Mouse (Mus musculus): ENCODE results near the gene Defb42. TPM values are rescaled to one million over a fixed set of nuclear protein-coding genes. Genes with fewer than 3 reads are reported as not detected.

Defb42 gene
- polyA plus RNA-seq, 1 experiment from 2014 or later = 1.1 TPM

- H3K27me3 ChIP-seq (ENCODE audit: insufficient read depth, low read length) = no peaks in the 10 kb centered on the region
- H3K9ac ChIP-seq (replicated peaks; ENCODE audit: low read length) = no peak overlapping the region
- H3K4me3 ChIP-seq (ENCODE audit: low read length) = no peak overlapping the region
- no peak overlapping the region for H3K4me2 ChIP-seq (replicated peaks; ENCODE audit: low read depth, low read length)
- peak; percentile 85 for ATAC-seq (ENCODE audit: low FRiP score, low TSS enrichment)
- no peaks in the 10 kb centered on the region for H3K4me1 ChIP-seq (ENCODE audit: insufficient read depth, low read length)
- no peaks in the 10 kb centered on the region for H3K36me3 ChIP-seq (ENCODE audit: insufficient read depth, low read length)
- H3K9me3 ChIP-seq (ENCODE audit: low read length) = no peaks in the 10 kb centered on the region
- H3K27ac ChIP-seq (ENCODE audit: low read length) = no peak overlapping the region
- 31% methylated on average over 6 of the region's 6 CpGs for WGBS
These were observed 7.9 kb downstream of the Defb42 start for GRCm38 (mm10) chr14:63054729-63055128.

- no peaks in the 10 kb centered on the region for H3K4me1 ChIP-seq (ENCODE audit: insufficient read depth, low read length)
- no peak overlapping the region for H3K27ac ChIP-seq (ENCODE audit: low read length)
- no peak overlapping the region for H3K4me3 ChIP-seq (ENCODE audit: low read length)
- no peaks in the 10 kb centered on the region for H3K9me3 ChIP-seq (ENCODE audit: low read length)
- no peak overlapping the region for H3K9ac ChIP-seq (replicated peaks; ENCODE audit: low read length)
- ATAC-seq (ENCODE audit: low FRiP score, low TSS enrichment) = no peak
- H3K27me3 ChIP-seq (ENCODE audit: insufficient read depth, low read length) = no peaks in the 10 kb centered on the region
- no peak overlapping the region for H3K4me2 ChIP-seq (replicated peaks; ENCODE audit: low read depth, low read length)
- 73% methylated on average over 10 of the region's 10 CpGs for WGBS
- no peaks in the 10 kb centered on the region for H3K36me3 ChIP-seq (ENCODE audit: insufficient read depth, low read length)
These were observed 13.6 kb downstream of the Defb42 start for GRCm38 (mm10) chr14:63060361-63060760.

GRCm38 (mm10) chr14:63062184-63062583, 15.4 kb downstream of the Defb42 start:
- H3K27ac ChIP-seq (ENCODE audit: low read length) = no peak overlapping the region
- 88% methylated on average over 2 of the region's 2 CpGs for WGBS
- no peaks in the 10 kb centered on the region for H3K4me1 ChIP-seq (ENCODE audit: insufficient read depth, low read length)
- no peak overlapping the region for H3K9ac ChIP-seq (replicated peaks; ENCODE audit: low read length)
- H3K9me3 ChIP-seq (ENCODE audit: low read length) = no peaks in the 10 kb centered on the region
- no peak overlapping the region for H3K4me2 ChIP-seq (replicated peaks; ENCODE audit: low read depth, low read length)
- no peaks in the 10 kb centered on the region for H3K36me3 ChIP-seq (ENCODE audit: insufficient read depth, low read length)
- no peaks in the 10 kb centered on the region for H3K27me3 ChIP-seq (ENCODE audit: insufficient read depth, low read length)
- no peak overlapping the region for H3K4me3 ChIP-seq (ENCODE audit: low read length)
- no peak for ATAC-seq (ENCODE audit: low FRiP score, low TSS enrichment)

GRCm38 (mm10) chr14:63065391-63065790, 18.6 kb downstream of the Defb42 start:
- 74% methylated on average over 5 of the region's 5 CpGs for WGBS
- ATAC-seq (ENCODE audit: low FRiP score, low TSS enrichment) = no peak

GRCm38 (mm10) chr14:63066630-63067310, 20.0 kb downstream of the Defb42 start:
- Histone ChIP-seq H3K4me1 (ENCODE audit: insufficient read depth, low read length) (no peaks in the 10 kb centered on the region), H3K9me3 (ENCODE audit: low read length) (no peaks in the 10 kb centered on the region), H3K36me3 (ENCODE audit: insufficient read depth, low read length) (no peaks in the 10 kb centered on the region), H3K27ac (ENCODE audit: low read length) (no peak overlapping the region), H3K4me3 (ENCODE audit: low read length) (no peak overlapping the region), H3K4me2 (replicated peaks; ENCODE audit: low read depth, low read length) (peak overlapping the region; percentile 29; the same call in 1 of the 2 replicates), H3K27me3 (ENCODE audit: insufficient read depth, low read length) (no peaks in the 10 kb centered on the region), H3K9ac (replicated peaks; ENCODE audit: low read length) (0 out of 2 replicates have a peak overlapping the region, but pooled peaks have one; percentile 19)
- WGBS = 30% methylated on average over 16 of the region's 16 CpGs
- ATAC-seq (ENCODE audit: low FRiP score, low TSS enrichment) = no peak

More at GRCm38 (mm10) chr14:63065391-63065790, 18.6 kb downstream of the Defb42 start:
- Histone ChIP-seq H3K36me3 (ENCODE audit: insufficient read depth, low read length) (no peaks in the 10 kb centered on the region), H3K4me1 (ENCODE audit: insufficient read depth, low read length) (no peaks in the 10 kb centered on the region), H3K9me3 (ENCODE audit: low read length) (no peaks in the 10 kb centered on the region), H3K27me3 (ENCODE audit: insufficient read depth, low read length) (no peaks in the 10 kb centered on the region), H3K27ac (ENCODE audit: low read length) (no peak overlapping the region), H3K4me2 (replicated peaks; ENCODE audit: low read depth, low read length) (no peak overlapping the region), H3K4me3 (ENCODE audit: low read length) (no peak overlapping the region), H3K9ac (replicated peaks; ENCODE audit: low read length) (no peak overlapping the region)

GRCm38 (mm10) chr14:63067708-63068107, 20.9 kb downstream of the Defb42 start:
- 59% methylated on average over 15 of the region's 15 CpGs for WGBS
- Histone ChIP-seq H3K4me1 (ENCODE audit: insufficient read depth, low read length) (no peaks in the 10 kb centered on the region), H3K27ac (ENCODE audit: low read length) (no peak overlapping the region), H3K36me3 (ENCODE audit: insufficient read depth, low read length) (no peaks in the 10 kb centered on the region), H3K9me3 (ENCODE audit: low read length) (no peaks in the 10 kb centered on the region), H3K4me2 (replicated peaks; ENCODE audit: low read depth, low read length) (no peak overlapping the region), H3K27me3 (ENCODE audit: insufficient read depth, low read length) (no peaks in the 10 kb centered on the region), H3K9ac (replicated peaks; ENCODE audit: low read length) (no peak overlapping the region), H3K4me3 (ENCODE audit: low read length) (no peak overlapping the region)
- ATAC-seq (ENCODE audit: low FRiP score, low TSS enrichment) = no peak

Other genes starting within 250 kb of the Defb42 start
- gene Wdfy2, start 209.3 kb upstream of the Defb42 start, polyA plus RNA-seq (2015; fragmentation: Nextera tagmentation; extraction: Ambion mirVana) = 8.0 and 9.2 TPM in 2 replicates
- not detected in 2 replicates for gene Defb48, start 62.5 kb upstream of the Defb42 start, polyA plus RNA-seq (2015; fragmentation: Nextera tagmentation; extraction: Ambion mirVana)
- gene Defb47, start 48.9 kb upstream of the Defb42 start, polyA plus RNA-seq (2015; fragmentation: Nextera tagmentation; extraction: Ambion mirVana) = not detected in 2 replicates
- gene Defb43, start 35.2 kb upstream of the Defb42 start, polyA plus RNA-seq (2015; fragmentation: Nextera tagmentation; extraction: Ambion mirVana) = not detected in 2 replicates
- not detected in 2 replicates for gene Defb30, start 3.0 kb downstream of the Defb42 start, polyA plus RNA-seq (2015; fragmentation: Nextera tagmentation; extraction: Ambion mirVana)

Data from kidney, embryonic 16.5 days (tissue).